Mouse (Mus musculus) brain, embryonic 18.5 days (tissue): ENCODE measurements at regions not wholly inside any gene's neighbourhood (a gene's known extent, or its start where the extent isn't known, plus 50 kb on each side); places are given as distances from the start of the nearest gene placed in this dataset.

Experiments
- DNase-seq: peaks from one replicate; pipeline ENCODE4 v3.0.0-alpha.2; 2012; ENCODE audit warnings: low read depth, low spot score

DNA sequence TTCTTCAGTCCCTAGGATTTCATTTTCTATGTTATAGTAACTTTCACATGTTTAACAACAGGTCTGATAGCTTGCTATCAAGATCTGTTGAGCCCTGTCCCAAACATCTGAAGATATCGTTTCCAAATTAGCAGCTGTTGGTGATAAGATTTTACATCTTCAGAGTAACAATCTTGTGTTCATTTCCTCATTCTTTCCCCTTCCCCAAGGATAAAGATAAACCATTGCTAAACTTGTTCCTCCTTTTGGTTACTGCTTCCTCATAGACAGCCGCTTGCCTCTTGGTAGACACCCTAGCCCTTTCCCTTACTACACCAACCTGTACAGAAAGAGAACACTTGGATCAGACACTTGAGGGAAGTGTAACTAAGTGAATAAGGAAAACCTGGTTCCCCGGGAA lies 58.6 kb downstream of the Kcnrg start:
- no peak for DNase-seq

DNA sequence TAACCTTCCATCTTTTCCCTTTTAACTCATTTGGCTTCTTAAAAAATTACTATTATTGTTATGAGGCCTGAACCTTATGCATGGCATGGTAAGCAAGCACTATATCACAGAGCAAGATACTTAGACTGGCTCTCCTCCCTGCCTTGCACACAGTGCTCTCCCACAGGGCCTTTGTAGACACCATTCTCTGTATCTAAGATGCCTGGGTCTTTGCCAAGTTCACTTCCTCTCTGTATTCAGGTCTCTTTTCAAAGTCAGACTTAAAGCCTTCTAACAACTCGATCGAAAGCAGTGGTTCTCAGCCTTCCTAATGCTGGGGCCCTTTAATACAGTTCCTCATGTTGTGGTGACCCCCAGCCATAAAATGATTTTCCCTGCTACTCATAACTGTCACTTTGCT lies 65.9 kb downstream of the Kcnrg start:
- no peak for DNase-seq

DNA sequence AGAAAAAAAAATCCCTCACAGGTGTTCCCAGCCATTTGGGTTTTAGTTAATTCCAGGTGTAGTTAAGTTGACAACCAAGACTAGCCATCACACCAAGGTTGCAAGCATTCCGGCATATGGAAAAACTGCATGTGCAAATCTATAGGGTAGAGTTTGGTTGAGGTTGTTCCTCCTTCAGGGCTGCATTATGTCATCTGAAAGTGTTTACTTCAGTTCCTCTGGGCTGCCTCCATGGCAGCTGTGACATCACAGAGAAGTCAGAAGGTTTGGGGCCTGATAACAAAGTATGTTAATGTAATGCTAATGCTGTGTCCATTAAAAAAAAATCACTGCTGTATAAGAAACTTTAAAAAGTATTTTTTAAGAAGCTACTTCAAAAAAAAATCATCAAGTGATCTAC lies 70.8 kb downstream of the Kcnrg start:
- DNase-seq = no peak

DNA sequence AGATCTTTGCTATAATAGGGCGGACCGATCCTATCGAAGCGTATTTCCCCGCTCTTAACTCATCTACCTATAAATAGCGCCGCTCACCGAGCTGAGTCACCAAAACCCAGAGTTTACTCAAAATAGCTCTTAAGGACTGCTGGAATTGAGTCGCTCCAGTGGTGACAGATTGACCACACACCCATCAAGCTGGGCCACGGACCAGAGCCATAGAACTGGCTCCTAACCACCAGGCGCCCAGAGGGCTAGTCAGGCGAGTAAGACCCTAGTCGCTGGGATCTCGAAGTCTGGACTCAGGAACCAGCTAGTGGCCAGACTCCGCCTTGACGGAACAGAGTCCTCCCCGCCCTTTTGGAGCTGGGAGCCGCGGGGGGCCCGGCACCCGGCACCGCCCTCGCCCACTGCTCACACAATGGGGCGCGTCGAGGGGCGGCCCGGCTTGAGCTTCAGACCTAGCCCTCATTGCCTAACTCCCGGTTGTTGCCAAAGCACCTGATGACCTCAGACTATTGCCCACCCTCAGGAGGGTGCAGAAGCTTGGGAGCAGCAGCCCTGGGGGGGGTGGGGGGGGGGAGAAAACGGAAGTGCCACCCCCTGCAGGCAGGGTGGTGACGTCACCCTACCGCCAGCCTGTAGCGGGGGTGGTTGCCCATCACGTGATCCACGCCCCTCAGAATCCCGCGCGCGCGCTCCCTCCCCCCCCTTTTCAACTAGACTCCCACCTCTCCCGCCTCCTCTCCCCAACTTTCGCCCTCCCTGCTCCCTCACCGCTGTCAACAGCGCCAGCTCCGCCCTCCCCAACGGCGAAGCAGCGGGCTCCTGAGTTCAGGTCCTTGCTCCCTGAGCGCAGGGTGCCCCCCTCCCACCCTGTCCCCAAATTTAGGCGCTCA lies 73.8 kb downstream of the Kcnrg start:
- peak; percentile 91 for DNase-seq

DNA sequence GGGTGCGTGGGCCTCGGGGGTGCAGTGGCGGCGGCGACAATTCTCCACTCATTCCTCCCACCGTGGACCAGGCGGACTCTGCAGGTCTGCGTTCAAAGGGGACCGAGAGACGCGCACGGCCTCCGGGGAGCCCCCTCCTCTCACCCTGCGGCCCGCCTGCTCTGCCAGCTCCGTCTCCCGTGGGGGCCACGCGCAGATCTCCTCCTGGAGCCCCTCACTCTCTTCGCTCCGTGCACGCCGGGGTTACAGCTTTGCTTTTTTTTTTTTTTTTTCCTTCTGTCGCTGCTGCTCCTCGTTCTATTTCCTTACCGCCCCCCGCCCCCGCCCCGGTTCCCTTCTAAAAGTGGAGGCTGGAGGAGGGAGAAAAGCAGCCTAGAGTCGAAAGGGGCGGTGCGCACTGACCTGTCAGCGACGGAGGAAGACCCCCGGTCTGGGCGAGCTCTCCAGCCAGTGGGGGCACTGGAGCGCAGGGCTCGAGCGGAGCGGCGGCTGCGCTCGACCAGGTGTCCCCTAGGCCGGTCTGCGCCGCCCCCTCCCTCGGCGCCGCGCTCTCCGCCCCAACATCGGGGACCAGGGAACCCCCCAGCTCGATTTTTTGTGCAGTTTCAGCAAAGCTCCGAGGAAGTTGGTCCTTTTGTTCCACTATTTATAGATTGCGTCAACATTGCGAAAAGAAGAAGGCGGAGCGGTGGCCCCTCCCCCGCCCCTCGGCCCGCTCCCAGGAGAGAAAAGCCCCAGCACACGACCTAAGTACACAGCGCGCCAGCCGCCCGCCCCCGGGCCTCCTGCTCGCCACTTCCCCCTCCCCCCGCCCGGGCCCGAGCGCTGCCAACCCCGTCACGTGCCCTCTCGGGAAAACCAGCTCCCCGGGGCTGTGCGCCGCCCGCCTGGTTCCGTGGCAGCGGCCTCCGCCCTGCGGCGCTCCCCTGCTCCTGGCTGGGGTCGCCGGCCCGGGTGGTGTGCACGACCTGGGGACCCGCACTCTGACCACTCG lies 74.7 kb downstream of the Kcnrg start:
- peak; percentile 71 for DNase-seq

DNA sequence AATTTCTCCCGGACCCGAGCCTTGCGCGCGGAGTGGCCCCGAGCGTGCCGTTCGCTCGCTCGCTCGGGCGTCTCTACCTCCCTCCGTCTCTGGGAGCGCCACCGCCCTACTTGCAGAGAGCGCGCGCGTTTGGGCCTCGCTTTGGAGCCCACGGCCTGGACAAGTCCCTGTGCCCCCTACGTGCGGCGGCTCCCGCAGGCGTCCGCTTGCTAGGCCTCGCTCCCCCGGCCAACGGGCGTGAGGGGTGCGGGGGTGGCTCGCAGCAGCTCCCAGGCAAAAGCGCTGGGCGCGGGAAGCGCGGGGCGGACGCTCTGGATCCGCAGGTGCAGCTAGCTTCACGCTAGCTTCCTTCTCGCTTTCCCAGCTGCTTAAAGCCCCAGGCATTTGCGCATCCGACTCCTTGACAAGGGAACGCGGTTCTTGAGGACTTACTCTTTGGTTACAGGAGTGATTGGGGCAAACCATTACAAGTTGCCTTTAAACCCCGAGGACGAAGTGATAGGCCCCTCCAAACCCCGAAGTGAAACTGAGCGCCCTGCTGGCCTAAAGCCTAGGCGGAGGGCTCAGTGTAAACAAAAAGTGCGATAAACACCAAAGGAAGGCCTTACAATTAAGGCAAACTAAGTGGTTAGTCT lies 75.6 kb downstream of the Kcnrg start:
- peak; percentile 59 for DNase-seq

DNA sequence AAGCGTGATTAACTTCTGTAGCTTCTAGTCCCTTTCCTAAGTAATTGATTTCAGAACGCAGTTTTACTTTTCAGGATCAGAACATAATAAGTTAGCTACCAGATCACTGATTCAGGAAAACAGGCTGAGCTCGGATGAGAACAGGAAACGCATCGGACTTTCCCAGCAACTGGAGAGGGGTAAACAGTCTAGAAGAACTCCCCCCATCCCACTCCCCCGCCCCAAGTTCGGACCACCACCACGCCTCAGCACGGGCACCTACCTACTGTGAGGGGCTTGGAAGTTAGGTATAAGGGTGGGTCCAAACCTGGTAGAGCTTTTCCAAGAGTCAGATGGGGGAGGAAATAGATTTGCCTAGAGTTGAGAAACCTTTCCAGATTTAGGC lies 76.1 kb downstream of the Kcnrg start:
- no peak for DNase-seq

DNA sequence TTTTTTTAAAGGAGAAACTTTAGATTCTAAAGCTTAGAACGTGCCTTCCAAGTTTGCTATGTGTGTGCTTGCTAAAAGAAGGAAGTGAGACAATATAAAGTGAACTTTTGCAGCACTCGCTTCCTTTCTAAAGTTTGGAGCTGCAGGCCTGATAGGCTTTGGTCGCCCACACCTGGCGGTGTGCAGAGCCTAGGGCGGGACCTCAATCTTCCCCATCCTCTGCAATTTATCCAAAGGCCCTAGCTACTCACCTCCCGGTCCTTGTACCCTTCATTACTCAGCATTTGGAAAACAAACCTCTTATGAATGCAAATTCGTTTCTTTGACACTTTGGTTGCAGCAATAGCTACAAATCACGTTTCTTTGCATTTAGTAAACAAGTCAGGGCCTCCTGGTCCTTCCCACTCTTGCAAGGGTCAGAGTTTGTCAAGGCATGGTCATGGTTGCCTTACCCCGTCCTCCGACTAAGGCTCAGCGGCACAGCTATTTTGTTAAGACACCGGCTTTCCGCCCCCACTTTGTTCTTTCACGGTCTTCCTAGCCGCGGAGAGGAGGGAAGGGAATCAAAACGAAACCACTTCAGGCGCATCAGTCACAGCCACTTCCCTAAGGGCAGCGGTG lies 76.6 kb downstream of the Kcnrg start:
- no peak for DNase-seq

DNA sequence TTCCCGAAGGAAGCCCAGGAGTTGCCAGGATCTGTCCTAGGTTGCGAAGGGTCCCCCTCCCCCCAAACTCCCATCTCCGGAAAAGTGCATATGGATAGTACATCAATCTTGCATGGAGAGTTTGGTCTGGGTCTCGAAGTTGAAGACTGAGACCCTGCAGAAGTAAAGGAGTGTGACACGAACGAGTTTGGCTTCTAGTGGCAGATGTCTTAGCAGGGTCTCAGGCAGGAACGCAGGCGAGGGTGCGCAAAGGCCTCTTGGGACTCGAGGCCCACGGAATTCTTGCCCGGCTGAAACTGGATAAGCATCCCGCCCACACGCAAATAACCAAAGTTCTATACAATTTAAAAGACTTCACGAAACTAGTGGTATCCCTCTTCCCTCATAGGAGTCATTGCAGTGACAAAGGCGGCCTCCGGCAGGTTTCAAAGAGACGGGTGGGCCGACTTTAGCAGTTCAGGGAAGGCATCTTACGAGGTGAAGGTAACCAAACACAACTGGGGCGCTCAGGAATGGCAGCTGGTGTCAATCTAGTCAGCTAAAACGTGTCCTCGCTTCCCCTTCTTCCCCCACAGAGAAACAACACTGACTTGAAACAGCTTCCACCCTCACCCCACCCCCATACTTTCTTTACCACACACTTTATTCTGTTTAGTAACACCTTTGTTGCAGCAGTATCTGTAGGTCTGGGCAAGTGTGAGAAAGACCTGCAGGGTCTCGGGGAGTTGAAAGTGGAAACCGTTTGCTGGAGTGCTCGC lies 77.4 kb downstream of the Kcnrg start:
- no peak for DNase-seq

DNA sequence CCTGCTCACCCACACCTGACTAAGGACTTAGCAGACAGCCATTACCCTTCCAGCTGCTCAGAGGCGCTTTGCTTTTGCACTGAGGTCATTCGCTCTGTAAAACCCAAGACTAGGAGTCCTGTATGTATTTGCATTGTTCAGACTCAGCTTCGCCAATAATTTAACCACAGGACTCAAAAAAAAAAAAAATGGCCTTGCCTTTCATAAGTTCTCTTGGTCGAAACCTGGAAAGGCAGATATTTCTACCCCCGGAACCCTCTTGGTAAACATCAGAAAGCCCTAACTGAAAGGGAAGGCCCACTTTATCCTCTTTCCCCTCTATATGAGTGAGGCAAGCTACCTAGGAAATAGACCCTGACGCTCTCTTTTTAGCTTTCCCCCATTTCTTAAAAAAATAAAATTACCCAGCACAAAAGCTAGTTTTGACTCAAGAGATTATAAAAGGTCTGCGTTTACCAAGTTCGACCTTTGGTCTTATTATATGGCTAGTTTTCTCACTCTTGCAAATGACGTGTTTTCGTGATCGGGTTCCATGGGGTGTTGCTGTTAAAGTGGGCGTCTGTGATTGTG lies 78.1 kb downstream of the Kcnrg start:
- no peak for DNase-seq

DNA sequence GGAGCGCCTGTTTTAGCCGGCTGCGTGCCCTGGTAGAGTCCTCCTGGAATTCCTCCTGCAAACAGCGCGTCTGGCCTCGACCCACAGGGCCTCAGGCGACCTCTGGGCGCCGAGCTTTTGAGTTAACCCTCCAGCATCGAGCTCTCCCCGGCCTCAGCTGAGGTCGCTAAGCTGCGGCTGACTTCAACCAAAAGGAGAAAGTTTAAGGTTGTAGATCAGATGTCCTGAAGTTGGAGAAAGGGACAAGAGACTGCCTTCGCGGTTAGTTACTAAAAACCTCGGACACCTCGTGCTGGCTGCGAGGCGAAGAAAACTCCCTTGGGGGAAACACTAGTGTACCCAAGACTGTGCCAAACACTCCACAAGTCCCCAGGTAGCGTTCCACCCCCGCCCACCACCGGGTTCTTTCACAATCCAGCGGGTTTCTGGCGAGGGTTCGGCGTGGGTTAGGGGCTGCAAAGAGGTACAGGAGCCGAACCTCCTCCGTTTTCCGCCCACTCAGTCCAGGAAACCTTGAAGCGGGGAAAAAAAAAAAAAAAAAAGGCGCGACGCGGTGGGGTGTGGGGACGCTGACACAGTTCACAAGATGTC lies 78.9 kb downstream of the Kcnrg start:
- DNase-seq = no peak

DNA sequence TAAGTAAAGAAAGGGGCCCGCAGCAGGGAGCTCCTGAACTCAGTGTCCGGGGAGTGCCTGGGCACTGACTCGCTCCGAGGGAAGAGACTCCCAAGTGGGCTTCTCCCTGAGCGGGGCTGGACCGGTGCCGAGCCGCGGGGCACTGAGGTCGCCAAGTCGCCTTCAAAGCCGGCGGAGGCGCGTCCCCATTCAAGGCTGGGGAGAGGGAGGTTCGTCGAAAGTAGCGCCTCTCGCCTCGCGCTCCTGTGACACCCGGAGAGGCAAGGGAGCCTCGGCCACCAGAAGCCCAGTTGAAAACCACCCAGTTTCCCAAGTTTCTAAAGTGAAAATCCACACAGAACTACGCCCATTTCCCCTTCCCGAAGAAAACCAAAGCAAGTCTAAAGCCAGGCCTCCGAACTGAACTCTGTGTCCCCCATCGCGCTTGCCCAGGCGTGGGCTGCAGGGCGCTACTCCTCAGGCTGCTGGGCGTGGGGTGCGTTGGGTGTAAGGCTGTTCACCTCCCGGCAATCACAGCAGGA lies 79.6 kb downstream of the Kcnrg start:
- DNase-seq = no peak

DNA sequence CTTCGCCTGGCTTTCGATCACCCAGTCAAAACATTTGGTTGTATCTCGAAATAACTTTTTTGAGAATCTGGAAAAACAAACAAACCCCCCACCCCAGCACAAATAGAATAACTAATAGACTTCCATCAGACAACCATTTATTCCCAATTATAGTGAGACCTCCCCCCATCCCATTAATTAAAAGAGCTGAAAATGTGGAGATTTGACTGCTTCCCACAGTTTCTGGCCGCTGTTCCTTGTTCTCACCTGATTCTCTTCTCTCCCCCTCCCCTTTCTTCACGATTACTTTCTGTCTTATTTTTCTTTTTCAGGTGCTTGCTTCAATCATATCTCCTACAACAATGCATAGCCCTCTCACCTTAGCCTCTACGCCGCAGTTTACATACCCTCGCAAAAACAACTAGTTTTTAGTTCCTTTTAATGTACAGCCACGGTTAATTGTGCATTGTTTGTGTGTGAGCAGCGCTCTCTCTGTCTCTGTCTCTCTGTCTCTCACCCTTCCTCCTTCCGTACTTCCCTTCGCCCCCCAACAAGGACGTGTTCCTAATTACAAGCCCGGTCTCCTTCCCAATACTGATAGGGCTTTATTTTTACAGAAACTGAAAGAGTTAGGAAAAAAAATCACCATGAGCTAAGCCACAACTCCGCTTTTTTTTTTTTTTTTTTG lies 80.2 kb downstream of the Kcnrg start:
- DNase-seq = no peak

DNA sequence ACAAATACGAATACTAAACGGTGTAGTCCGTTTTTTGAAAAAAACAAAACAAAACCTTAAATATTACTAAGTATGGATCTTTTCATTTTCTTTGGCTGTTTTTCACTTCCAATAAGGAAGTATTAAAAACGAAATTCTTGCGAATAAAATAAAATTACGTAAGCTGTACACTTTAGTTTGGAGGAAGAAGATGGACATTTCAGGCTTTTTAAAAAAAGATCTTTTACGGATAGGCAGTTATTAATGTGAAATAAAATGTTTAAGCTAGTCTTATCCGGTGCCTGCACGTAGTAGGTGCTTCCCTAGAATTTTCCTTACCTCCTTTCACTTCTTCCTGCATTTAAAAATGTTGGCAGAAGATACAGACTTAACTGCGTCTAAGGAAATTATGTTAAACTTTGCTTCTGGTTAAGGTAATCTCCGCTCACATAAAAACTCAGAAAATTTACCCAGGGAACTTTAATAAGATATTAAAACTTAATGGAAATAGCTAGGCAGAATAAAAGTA lies 80.8 kb downstream of the Kcnrg start:
- no peak for DNase-seq

DNA sequence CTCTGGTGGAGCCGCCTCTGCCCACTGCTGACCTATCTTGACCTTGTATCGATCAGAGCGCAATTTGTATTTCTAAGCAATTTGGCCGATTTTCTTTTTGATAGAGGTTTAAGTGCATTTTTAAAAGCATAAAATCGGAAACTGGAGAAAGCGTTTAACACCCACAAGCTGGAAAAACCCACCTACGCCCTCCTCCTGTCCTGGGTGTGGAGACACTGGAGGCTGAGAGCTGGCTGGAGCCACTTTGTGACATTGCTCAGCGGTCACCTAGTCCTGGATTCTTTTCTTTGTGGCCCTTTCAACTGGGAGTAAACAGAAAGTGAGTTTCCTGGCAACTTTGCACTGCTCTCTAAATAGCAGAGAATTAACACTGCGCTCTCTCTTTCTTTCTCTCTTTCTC lies 81.4 kb downstream of the Kcnrg start:
- no peak for DNase-seq

DNA sequence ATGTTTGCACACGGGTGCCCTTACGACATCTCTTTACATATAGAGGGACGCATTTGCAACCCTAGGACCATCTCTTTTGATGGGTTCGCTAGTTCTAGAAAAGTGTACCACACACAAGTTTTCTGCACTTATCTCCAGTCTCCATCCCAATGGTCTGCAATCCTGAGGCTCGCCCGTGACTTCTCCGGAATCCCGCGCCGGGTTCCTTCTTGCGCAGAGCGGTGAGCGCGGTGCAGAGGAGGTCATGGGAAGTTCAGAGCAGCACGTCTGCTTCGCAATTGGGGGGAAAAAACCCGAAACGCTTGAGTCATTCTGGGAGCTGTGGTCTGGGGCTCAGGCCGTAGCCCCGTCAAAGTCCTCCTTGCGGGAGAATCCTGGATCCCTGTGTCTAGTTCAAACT lies 82.0 kb downstream of the Kcnrg start:
- DNase-seq = no peak

DNA sequence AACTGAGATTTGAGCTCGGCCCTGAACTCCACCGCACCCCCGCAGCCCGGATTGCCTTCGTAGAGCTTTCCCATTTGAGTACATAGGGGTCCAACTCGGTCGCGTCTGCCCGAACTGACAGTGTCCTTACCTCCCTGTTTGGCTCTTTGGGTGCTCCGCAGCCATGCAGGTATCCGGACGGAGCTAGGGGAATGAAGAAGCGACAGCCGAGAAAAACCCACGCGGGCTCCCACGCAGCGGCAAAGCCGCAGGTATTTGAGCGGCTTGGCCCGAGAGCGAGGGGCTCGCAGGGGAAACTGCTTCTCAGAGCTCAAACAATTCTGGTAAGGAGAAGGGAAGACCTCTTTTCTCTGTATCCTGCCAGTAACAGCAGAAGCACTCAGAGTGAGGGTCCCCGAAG lies 82.5 kb downstream of the Kcnrg start:
- DNase-seq = no peak

DNA sequence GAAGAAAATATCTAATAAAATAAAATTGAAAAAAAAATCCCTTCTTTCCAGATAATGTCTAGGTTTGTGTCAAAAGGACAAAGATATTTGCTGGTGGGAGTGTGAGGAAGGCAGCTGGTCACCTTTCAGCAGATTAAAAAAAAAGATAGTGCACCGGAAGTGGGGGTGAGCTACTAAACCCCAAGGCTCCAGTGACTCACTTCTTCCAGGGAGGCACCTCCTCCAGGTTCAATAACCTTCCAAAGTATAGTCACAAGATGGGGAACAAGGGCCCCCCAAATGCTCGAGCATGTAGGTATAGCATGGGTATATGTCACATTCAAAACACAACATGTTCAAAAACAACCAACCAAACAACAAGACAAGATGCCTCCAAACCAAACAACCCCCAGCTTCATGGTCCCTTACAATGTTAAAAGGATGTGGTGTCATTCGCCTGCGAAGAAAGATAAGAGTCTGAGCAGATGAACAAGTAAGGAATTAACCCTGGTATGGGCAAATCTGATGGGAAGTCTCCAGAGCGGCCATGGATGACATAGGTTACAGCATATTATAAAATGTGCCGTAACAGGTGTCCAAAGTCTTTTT lies 84.6 kb downstream of the Kcnrg start:
- no peak for DNase-seq

DNA sequence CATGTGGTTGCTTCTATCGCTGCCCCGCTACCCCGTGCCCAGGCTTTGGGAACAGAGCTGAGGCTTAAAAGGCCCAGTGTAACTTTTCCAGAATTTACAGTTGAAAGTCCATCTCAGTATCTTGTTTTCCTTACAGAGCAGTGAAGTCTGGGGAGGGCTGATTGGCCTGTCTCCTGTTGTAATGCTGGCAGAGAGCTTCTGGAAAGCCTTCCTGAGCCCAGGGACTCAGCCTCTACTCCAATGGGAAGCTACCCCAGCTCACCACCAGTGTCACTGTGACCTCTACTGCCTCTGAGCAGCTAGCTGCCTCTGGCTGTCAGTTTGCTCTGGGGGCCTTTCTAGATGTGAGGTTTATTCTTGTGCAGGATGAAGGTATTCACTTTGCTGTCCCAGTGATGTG lies 87.5 kb downstream of the Kcnrg start:
- no peak for DNase-seq
